Mouse (Mus musculus) cortical plate, adult 2 months (tissue): Measurements from ENCODE around the gene Tnfsf9.

ENCODE experiments used
- CTCF ChIP-seq: fragments of 200-500 bp; IDR thresholded peaks from 2 replicates; pipeline ENCODE4 v1.5.1; 2011; ENCODE audit warnings: mild to moderate bottlenecking, control low read depth, low read length; ENCODE audit not compliant: insufficient read depth; ENCODE audit errors: extremely low read depth
- POLR2A ChIP-seq: fragments of 200-500 bp; IDR thresholded peaks from 2 replicates; pipeline ENCODE4 v1.6.1; 2011; ENCODE audit warnings: mild to moderate bottlenecking, low read length, control low read depth; ENCODE audit not compliant: insufficient read depth; ENCODE audit errors: extremely low read depth

DNA sequence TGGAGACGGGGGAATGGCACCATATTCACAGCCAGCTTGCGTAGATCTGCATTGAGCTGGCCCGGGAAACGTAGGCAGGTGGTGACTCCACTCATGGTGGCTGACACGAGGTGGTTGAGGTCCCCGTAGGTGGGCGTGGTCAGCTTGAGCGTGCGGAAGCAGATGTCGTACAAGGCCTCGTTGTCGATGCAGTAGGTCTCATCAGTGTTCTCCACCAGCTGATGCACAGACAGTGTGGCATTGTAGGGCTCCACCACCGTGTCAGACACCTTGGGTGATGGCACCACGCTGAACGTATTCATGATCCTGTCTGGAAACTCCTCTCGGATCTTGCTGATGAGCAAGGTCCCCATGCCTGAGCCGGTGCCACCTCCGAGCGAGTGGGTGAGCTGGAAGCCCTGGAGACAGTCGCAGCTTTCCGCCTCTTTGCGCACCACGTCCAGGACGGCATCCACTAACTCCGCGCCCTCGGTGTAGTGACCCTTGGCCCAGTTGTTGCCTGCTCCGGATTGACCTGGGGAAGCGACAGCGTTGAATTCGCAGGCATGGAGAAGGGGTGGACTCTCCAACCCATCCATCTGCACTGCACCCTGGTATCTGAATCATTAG lies 23.8 kb upstream of the Tnfsf9 start:
- no peak for TF ChIP-seq CTCF
- no peak for TF ChIP-seq POLR2A
